Mouse (Mus musculus): ENCODE measurements around the gene Cldn8.
A peak's percentile ranks its signal among the peaks of the same experiment; 100 is the strongest.

The Cldn8 gene

DNA sequence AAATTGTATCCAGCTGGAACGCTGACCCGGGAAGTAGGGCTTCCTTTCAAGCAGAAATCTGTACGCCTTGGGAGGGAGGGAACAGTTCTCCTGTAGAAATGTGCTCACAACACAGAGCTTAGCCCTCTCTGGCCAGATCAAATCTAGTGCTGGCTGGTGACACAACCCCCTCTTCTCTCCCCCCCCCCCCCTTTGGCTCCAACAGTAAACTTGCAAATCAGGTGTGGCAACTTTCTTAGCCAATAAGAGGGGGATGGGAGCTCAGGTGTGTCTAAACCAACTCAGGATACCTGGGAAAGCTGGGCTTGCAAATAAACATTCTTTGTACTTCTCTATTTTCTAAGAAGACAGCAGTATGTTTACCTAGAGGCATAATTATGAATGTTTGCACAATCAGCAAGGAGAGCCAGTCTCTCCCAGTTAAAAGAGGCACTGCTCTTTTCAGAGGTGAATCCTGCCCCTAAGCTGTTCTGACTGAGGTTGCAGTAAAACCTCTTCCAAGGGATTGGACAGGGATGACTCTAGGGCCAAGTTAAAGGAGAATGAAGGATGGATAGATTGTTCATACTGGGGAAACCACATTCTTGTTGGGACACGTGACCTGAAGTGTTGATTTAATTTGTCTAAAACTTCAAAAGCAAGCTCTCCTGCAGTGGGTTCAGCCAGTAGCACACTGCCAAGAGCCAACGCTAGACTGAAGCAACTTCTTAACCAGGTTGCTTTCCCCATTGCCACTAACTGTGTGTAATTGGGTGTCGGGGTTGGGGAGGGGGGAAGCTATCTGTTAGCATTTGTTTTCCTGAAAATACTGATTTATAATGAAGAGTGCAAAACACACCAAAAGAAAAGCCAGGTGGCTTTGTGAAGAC is at the start of gene Cldn8:
Cldn8 (minus strand) TSS at position 139 of the 869 bp plus-strand sequence.
- peak; percentile 50 to 58 for DNase-seq (ENCODE audit: low spot score in 2 of 2)

DNA sequence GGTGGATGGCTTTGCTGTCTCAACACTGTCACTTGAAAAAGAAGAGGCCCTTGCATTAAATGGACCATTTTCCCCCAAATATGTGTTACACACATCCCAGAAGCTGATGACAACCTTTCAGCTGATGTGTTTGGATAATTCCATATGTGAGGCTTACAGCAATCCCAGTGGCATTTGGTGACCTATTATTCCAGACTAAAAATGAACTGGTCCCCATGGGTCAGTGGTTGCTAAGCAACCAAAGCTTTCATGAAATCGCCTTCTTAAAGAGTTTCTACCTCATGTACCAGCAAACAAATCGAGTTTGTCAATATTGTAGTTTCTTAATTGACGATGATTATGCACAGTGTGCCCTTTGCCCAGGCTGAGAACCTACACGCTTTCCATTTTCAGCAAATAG is 49.7 kb upstream of the Cldn8 start:
- DNase-seq (ENCODE audit: low spot score in 2 of 2), result no peak

GRCm38 (mm10) chr16:88611922-88612321 is 48.9 kb upstream of the Cldn8 start, which contains the start of gene Krtap24-1:
Gene Krtap24-1 (minus strand): TSS chr16:88612279.
- no peak for DNase-seq (ENCODE audit: low spot score in 2 of 2)

DNA sequence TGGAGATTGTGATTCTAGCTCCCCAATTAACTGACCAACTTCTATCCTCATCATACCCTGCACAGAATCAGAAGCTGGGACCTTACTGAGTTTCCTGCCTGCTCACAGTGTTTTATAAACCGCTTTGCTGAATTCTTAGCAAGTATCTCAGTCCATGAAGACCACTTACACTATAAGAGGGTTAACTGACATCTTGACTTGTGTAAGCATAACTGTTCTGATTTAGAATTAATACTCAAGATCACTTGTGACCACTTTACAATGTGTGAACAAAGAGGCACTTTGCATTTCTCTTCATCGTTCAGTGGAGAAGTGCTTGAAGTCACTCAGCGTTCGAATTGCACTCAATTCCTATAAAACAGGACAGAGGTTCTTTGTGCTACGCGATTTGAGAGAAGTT is 41.6 kb upstream of the Cldn8 start:
- DNase-seq (ENCODE audit: low spot score in 2 of 2), result no peak

DNA sequence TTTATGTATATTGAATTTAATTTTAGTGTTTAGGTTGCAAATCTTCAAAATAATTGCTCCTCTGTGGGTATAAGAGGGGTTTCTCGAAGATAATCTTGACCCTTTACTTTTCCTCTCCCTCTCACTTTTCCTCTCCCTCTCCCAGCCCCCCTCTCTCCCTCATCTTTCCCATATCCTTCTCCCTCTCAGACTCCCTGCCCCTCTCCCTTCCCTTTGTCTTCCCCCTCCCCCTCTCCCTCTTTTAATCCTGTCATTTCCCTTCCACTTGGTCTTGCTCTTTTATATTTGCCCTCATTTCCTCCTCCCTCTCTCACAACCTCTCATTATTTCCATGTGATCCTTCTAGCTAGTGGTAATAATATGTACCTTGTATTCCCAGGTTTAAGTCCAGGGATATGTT is 39.5 kb upstream of the Cldn8 start:
- no peak for DNase-seq (ENCODE audit: low spot score in 2 of 2)

- no peak for DNase-seq (ENCODE audit: low spot score in 2 of 2)
Observed at GRCm38 (mm10) chr16:88600303-88600702, 37.3 kb upstream of the Cldn8 start.

DNA sequence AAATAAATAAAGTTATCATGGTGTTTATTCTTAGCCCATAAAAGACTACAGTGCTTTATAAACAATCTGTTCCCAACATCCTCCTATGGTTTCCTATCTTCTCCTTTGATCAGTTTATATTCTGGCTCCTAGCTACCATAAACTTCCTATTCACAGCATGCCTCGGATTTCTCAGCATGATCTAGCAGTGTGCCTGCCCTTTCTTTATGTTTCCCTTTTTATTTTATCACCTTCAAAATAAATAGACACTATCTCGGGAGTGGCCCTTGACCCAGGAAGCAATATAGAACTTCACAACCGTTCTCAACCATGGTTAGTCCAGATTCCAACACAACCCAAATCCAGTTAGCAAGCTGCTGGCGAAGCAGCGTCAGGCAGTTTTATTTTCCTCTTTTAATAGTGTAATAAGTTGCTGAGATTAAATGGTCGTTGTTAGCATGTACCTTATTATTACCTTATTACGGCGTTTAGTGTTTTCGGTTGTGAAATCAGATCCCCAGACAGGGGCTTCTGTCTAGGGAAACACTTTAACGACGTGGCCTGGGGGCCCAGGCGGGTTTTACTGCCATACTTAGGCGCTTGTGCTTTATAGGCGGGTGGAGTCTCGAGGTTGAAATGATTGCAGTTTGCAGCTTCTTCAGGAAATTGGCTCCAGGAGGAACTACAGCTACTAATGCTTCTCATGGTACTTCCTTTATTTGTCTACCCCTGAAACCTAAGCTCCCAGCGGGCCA is 36.7 kb upstream of the Cldn8 start:
- DNase-seq (ENCODE audit: low spot score in 2 of 2), result no peak

- DNase-seq (ENCODE audit: low spot score in 2 of 2), result no peak
Observed at GRCm38 (mm10) chr16:88592758-88593157, 29.8 kb upstream of the Cldn8 start.

DNA sequence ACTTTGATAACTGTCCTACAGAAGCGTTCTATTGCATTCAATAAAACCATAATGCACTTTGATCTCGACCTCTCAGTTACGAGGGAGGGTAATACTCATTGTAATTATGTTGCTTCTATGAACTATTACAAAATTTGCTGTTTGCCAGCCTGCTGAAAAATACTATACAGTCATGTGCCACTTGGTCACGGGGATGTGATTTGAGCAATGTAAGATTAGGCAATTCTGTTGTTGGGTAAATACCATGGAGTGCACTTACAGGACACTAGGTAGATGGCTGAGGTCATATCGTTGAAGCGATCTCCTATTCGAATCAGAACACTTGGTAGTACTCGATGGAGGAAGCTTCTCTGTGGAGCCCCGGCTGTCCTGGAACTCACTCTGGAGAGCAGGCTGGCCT is 20.4 kb upstream of the Cldn8 start:
- DNase-seq (ENCODE audit: low spot score in 2 of 2), result no peak

- DNase-seq (ENCODE audit: low spot score in 2 of 2), result no peak
Observed at GRCm38 (mm10) chr16:88575885-88576679, 13.1 kb upstream of the Cldn8 start.

- DNase-seq (ENCODE audit: low spot score in 2 of 2), result no peak
Observed at GRCm38 (mm10) chr16:88572904-88573404, 10.0 kb upstream of the Cldn8 start.

GRCm38 (mm10) chr16:88570136-88570535 is 7.2 kb upstream of the Cldn8 start:
- DNase-seq (ENCODE audit: low spot score in 2 of 2), result peak in 1 of 2 experiments; percentile 17

DNA sequence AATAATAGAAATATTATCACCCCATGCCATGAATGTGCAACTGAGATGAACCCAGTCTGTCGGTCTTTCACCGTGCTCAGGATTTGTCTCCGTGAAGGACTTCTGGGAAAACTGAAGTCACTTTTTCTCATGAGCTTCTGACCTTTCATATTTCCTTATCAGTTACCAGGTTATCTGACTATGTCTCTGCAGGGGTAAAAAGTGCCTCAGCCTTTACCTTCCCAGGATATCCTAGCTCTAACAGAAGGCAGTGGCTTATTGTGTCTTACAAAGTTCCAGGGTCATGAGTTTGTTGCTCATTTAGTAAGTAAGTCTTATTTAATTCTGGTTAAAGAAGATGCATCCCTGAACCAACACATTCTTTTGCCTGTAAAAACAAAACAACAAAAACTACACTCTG is 6.7 kb upstream of the Cldn8 start:
- no peak for DNase-seq (ENCODE audit: low spot score in 2 of 2)

- no peak for DNase-seq (ENCODE audit: low spot score in 2 of 2)
Observed at GRCm38 (mm10) chr16:88569096-88569495, 6.1 kb upstream of the Cldn8 start.

- DNase-seq (ENCODE audit: low spot score in 2 of 2), result no peak
Observed at GRCm38 (mm10) chr16:88561617-88562164, 1.3 kb downstream of the Cldn8 start.

DNA sequence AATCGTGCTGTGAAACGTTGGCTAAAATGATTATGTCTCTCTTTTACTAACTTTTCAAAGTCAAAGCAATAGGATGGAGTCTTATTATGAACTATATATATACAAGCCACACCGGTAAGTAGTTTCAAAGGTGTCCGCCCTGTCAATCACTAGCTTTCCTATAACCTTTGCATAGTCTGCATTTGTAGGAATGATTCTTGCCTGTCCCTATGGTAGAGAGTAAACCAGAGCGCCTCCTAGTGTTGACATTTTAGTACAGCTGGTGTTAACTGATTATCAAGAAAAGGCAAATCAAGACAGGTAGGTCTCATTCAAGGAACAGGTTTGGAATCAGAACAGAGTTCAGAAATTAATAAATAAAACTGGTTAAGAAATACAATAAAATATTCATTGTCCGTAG is 20.5 kb downstream of the Cldn8 start:
- peak in 1 of 2 experiments; percentile 15 for DNase-seq (ENCODE audit: low spot score in 2 of 2)

GRCm38 (mm10) chr16:88539841-88540487 is 23.0 kb downstream of the Cldn8 start:
- DNase-seq (ENCODE audit: low spot score in 2 of 2), result no peak

- DNase-seq (ENCODE audit: low spot score in 2 of 2), result no peak
Observed at GRCm38 (mm10) chr16:88511348-88511747, 51.6 kb downstream of the Cldn8 start.
